Mouse (Mus musculus) MEL (cell line): ENCODE data around the gene Arsj. TPM values are rescaled to one million over a fixed set of nuclear protein-coding genes. Genes with fewer than 3 reads are reported as not detected.

ENCODE experiments used
- DNase-seq: peaks from one replicate; pipeline ENCODE4 v3.0.0; 2011; ENCODE audit warnings: low read depth, low spot score
- H3K27ac ChIP-seq: 2 replicates; pipeline ENCODE4 v1.5.1; 2012; ENCODE audit warnings: low read depth, mild to moderate bottlenecking, control low read depth, low read length, moderate library complexity; ENCODE audit not compliant: control insufficient read depth
- H3K27me3 ChIP-seq, 2 experiments: fragments of 150-350 bp in 1 of 2; sonication (generic) in 1 of 2; 2 replicates each; pipeline ENCODE4 v1.6.1; 2012; ENCODE audit warnings: low read length in 2 of 2, mild to moderate bottlenecking in 2 of 2, improper control_type of control experiment in 1 of 2, moderate library complexity in 1 of 2; ENCODE audit not compliant: insufficient read depth in 2 of 2, control insufficient read depth in 1 of 2
- H3K36me3 ChIP-seq, 2 experiments: 2 replicates each; pipeline ENCODE4 v1.6.1; 2012 to 2014; ENCODE audit warnings: low read length in 2 of 2, improper control_type of control experiment in 1 of 2, inconsistent platforms in 1 of 2, mild to moderate bottlenecking in 1 of 2; ENCODE audit not compliant: insufficient read depth in 2 of 2, control insufficient read depth in 1 of 2
- H3K4me1 ChIP-seq, 2 experiments: fragments of 150-350 bp in 1 of 2; sonication (generic) in 1 of 2; 2 replicates each; pipeline ENCODE4 v1.6.1; 2012; ENCODE audit warnings: low read length in 2 of 2, improper control_type of control experiment in 1 of 2, mild to moderate bottlenecking in 1 of 2; ENCODE audit not compliant: insufficient read depth in 2 of 2, control insufficient read depth in 1 of 2
- H3K4me3 ChIP-seq, 2 experiments: fragments of 150-350 bp in 1 of 2; sonication (generic) in 1 of 2; 2 replicates each; pipeline ENCODE4 v1.5.1; 2012; ENCODE audit warnings: low read depth in 2 of 2, low read length in 2 of 2, mild to moderate bottlenecking in 2 of 2, moderate library complexity in 2 of 2, control low read depth in 1 of 2, improper control_type of control experiment in 1 of 2; ENCODE audit not compliant: control insufficient read depth in 1 of 2, insufficient read depth in 1 of 2
- H3K79me2 ChIP-seq: 2 replicates; pipeline ENCODE4 v1.6.1; 2012; ENCODE audit warnings: mild to moderate bottlenecking, low read length, moderate library complexity; ENCODE audit not compliant: control insufficient read depth, poor library complexity, insufficient read depth
- H3K9ac ChIP-seq: 2 replicates; pipeline ENCODE4 v1.6.1; 2012; ENCODE audit warnings: low read depth, mild to moderate bottlenecking, control low read depth, low read length, moderate library complexity; ENCODE audit not compliant: control insufficient read depth, poor library complexity, severe bottlenecking
- H3K9me3 ChIP-seq: fragments of 150-350 bp; sonication (generic); replicated peaks from 2 replicates; pipeline ENCODE4 v1.6.1; 2012; ENCODE audit warnings: mild to moderate bottlenecking, low read length, improper control_type of control experiment, moderate library complexity; ENCODE audit not compliant: insufficient read depth
- BHLHE40 ChIP-seq: IDR thresholded peaks from 2 replicates; pipeline ENCODE4 v1.6.1; 2012; ENCODE audit warnings: low read depth, mild to moderate bottlenecking, inconsistent platforms, low read length, improper control_type of control experiment, borderline replicate concordance
- CHD1 ChIP-seq: IDR thresholded peaks from 2 replicates; pipeline ENCODE4 v1.6.1; 2012; ENCODE audit warnings: low read depth, mild to moderate bottlenecking, inconsistent platforms, low read length, improper control_type of control experiment
- CTCF ChIP-seq, 3 experiments: IDR thresholded peaks in 2 of 3; conservative IDR thresholded peaks in 1 of 3; 2 replicates each; pipeline ENCODE4 v1.5.1; 2011 to 2012; ENCODE audit warnings: low read length in 3 of 3, low read depth in 2 of 3, mild to moderate bottlenecking in 2 of 3, improper control_type of control experiment in 1 of 3, inconsistent platforms in 1 of 3, mixed read lengths in 1 of 3, moderate library complexity in 1 of 3; ENCODE audit not compliant: control insufficient read depth in 1 of 3, insufficient read depth in 1 of 3, poor library complexity in 1 of 3, severe bottlenecking in 1 of 3
- E2F4 ChIP-seq: IDR thresholded peaks from 2 replicates; pipeline ENCODE4 v1.6.1; 2011; ENCODE audit warnings: low read depth, low read length, improper control_type of control experiment, borderline replicate concordance
- ETS1 ChIP-seq: IDR thresholded peaks from 2 replicates; pipeline ENCODE4 v1.6.1; 2012; ENCODE audit warnings: low read depth, mild to moderate bottlenecking, inconsistent platforms, low read length, improper control_type of control experiment, moderate library complexity
- GABPA ChIP-seq: IDR thresholded peaks from 2 replicates; pipeline ENCODE4 v1.6.1; 2012; ENCODE audit warnings: low read depth, mild to moderate bottlenecking, inconsistent platforms, low read length, improper control_type of control experiment, moderate library complexity
- GATA1 ChIP-seq: IDR thresholded peaks from 2 replicates; pipeline ENCODE4 v1.6.1; 2011; ENCODE audit warnings: low read depth, low read length, improper control_type of control experiment
- HCFC1 ChIP-seq: IDR thresholded peaks from 2 replicates; pipeline ENCODE4 v1.6.1; 2012; ENCODE audit warnings: low read depth, mild to moderate bottlenecking, inconsistent platforms, low read length, improper control_type of control experiment, moderate library complexity
- KAT2A ChIP-seq: conservative IDR thresholded peaks from 2 replicates; pipeline ENCODE4 v1.6.1; 2012; ENCODE audit warnings: low read depth, low read length, improper control_type of control experiment, inconsistent platforms
- MAFK ChIP-seq: IDR thresholded peaks from 2 replicates; pipeline ENCODE4 v1.6.1; 2011; ENCODE audit warnings: low read depth, mild to moderate bottlenecking, low read length, improper control_type of control experiment, borderline replicate concordance
- MAZ ChIP-seq: IDR thresholded peaks from 2 replicates; pipeline ENCODE4 v1.6.1; 2012; ENCODE audit warnings: low read depth, mild to moderate bottlenecking, inconsistent platforms, low read length, improper control_type of control experiment
- MEF2A ChIP-seq: IDR thresholded peaks from 2 replicates; pipeline ENCODE4 v1.6.1; 2014; ENCODE audit warnings: low read depth, mild to moderate bottlenecking, inconsistent platforms, low read length, improper control_type of control experiment; ENCODE audit not compliant: poor library complexity, insufficient replicate concordance, severe bottlenecking; ENCODE audit errors: extremely low read depth
- MXI1 ChIP-seq: IDR thresholded peaks from 2 replicates; pipeline ENCODE4 v1.6.1; 2011; ENCODE audit warnings: mild to moderate bottlenecking, low read depth, low read length, improper control_type of control experiment
- MYC ChIP-seq: IDR thresholded peaks from 2 replicates; pipeline ENCODE4 v1.6.1; 2011; ENCODE audit warnings: low read depth, mild to moderate bottlenecking, low read length, improper control_type of control experiment, moderate library complexity
- NELFE ChIP-seq: IDR thresholded peaks from 2 replicates; pipeline ENCODE4 v1.6.1; 2011; ENCODE audit warnings: low read depth, low read length, improper control_type of control experiment
- NRF1 ChIP-seq: IDR thresholded peaks from 2 replicates; pipeline ENCODE4 v1.6.1; 2014; ENCODE audit warnings: low read depth, mild to moderate bottlenecking, inconsistent platforms, low read length, improper control_type of control experiment, moderate library complexity; ENCODE audit not compliant: poor library complexity, insufficient read depth, severe bottlenecking
- POLR2A ChIP-seq, 2 experiments: IDR thresholded peaks; 2 replicates each; pipeline ENCODE4 v1.6.1; 2011 to 2012; ENCODE audit warnings: low read length in 2 of 2, mild to moderate bottlenecking in 2 of 2, control low read depth in 1 of 2, improper control_type of control experiment in 1 of 2, low read depth in 1 of 2, moderate library complexity in 1 of 2; ENCODE audit not compliant: control insufficient read depth in 1 of 2, insufficient read depth in 1 of 2, poor library complexity in 1 of 2
- POLR2AphosphoS5 ChIP-seq: IDR thresholded peaks from 2 replicates; pipeline ENCODE4 v1.6.1; 2012; ENCODE audit warnings: low read depth, borderline replicate concordance, mild to moderate bottlenecking, inconsistent platforms, low read length, moderate library complexity, mixed read lengths
- RAD21 ChIP-seq: IDR thresholded peaks from 2 replicates; pipeline ENCODE4 v1.6.1; 2011; ENCODE audit warnings: mild to moderate bottlenecking, low read depth, low read length, improper control_type of control experiment
- RCOR1 ChIP-seq: IDR thresholded peaks from 2 replicates; pipeline ENCODE4 v1.6.1; 2012; ENCODE audit warnings: low read depth, mild to moderate bottlenecking, inconsistent platforms, low read length, improper control_type of control experiment
- SIN3A ChIP-seq: IDR thresholded peaks from 2 replicates; pipeline ENCODE4 v1.6.1; 2012; ENCODE audit warnings: low read length, improper control_type of control experiment, inconsistent platforms
- TAL1 ChIP-seq: IDR thresholded peaks from 2 replicates; pipeline ENCODE4 v1.6.1; 2012; ENCODE audit warnings: mild to moderate bottlenecking, inconsistent platforms, low read length, moderate library complexity, mixed read lengths
- TBP ChIP-seq: IDR thresholded peaks from 2 replicates; pipeline ENCODE4 v1.8.0; 2011; ENCODE audit warnings: low read depth, low read length, improper control_type of control experiment
- UBTF ChIP-seq: IDR thresholded peaks from 2 replicates; pipeline ENCODE4 v1.6.1; 2012; ENCODE audit warnings: low read depth, mild to moderate bottlenecking, inconsistent platforms, low read length, improper control_type of control experiment, moderate library complexity, borderline replicate concordance; ENCODE audit not compliant: insufficient read depth
- USF1 ChIP-seq: IDR thresholded peaks from 2 replicates; pipeline ENCODE4 v1.6.1; 2014; ENCODE audit warnings: low read depth, mild to moderate bottlenecking, inconsistent platforms, low read length, improper control_type of control experiment, moderate library complexity
- ZMIZ1 ChIP-seq: IDR thresholded peaks from 2 replicates; pipeline ENCODE4 v1.6.1; 2012; ENCODE audit warnings: low read depth, mild to moderate bottlenecking, inconsistent platforms, low read length, improper control_type of control experiment, moderate library complexity
- ZNF384 ChIP-seq: IDR thresholded peaks from 2 replicates; pipeline ENCODE4 v1.6.1; 2012; ENCODE audit warnings: low read depth, mild to moderate bottlenecking, inconsistent platforms, low read length, improper control_type of control experiment
- polyA plus RNA-seq, 2 experiments: library from polyadenylated mRNA; stranded (reverse) in 1 of 2; unstranded in 1 of 2; fragments of >175 nt in 1 of 2; fragments of >200 nt in 1 of 2; gene quantifications; 2 replicates each; pipeline versions ENCODE4 v1.2.1 to v1.2.4; 2012; ENCODE audit warnings: low replicate concordance in 2 of 2, low read depth in 1 of 2; ENCODE audit not compliant: insufficient read length in 2 of 2, insufficient read depth in 1 of 2, missing spikeins in 1 of 2
- total RNA-seq: library from RNA; depleted of rRNA; stranded (reverse); fragments of 300-350 nt; gene quantifications from 2 replicates; pipeline ENCODE4 v1.2.3, GENCODE M21; 2012

Arsj gene
- total and polyA plus RNA-seq, 3 experiments, result not detected

DNA sequence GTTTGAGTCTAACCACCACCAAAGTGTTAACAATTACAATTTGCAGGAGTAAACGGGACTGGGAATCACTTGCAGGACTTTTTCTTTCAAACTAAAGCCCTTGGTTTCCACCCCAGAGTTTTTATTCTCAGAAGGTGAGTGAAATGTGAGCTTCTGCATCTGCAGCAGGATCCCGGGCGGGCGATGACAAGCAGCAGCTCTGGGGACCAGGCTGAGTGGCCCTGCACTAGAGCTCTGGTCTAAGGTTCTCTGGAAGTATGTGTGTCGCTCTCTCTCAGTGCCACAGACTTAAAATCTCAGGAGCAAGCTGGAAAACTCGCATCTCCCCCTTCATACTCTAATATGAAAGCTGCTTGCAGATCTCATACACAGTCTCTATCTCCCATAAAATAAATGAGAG is 15.8 kb downstream of the Arsj start:
- Histone ChIP-seq H3K27me3 (no peaks in the 10 kb centered on the region), H3K9ac (no peak overlapping the region), H3K9me3 (no peaks in the 10 kb centered on the region), H3K36me3 (no peaks in the 10 kb centered on the region), H3K4me1 (no peaks in the 10 kb centered on the region), H3K27ac (no peak overlapping the region), H3K4me3 (no peak overlapping the region), H3K79me2 (no peaks in the 10 kb centered on the region)
- DNase-seq, result no peak
- TF ChIP-seq MEF2A (no peak), UBTF (no peak), KAT2A (no peak), E2F4 (no peak), GABPA (no peak), CTCF (IDR thresholded peaks at IDR 0.05 in 2 of 3, conservative IDR thresholded peaks at IDR 0.05 in 1 of 3; ENCODE audit: control insufficient read depth in 1 of 3, insufficient read depth in 1 of 3, low read depth in 2 of 3, low read length in 3 of 3, poor library complexity in 1 of 3, severe bottlenecking in 1 of 3) (no peak), GATA1 (no peak), NELFE (no peak), POLR2A (IDR thresholded peaks at IDR 0.05; ENCODE audit: control insufficient read depth in 1 of 2, insufficient read depth in 1 of 2, low read depth in 1 of 2, low read length in 2 of 2, poor library complexity in 1 of 2) (no peak), NRF1 (no peak), MAZ (no peak), HCFC1 (no peak), RCOR1 (no peak), MYC (no peak), USF1 (no peak), SIN3A (no peak), MXI1 (no peak), ETS1 (no peak), POLR2AphosphoS5 (no peak), ZMIZ1 (no peak)

DNA sequence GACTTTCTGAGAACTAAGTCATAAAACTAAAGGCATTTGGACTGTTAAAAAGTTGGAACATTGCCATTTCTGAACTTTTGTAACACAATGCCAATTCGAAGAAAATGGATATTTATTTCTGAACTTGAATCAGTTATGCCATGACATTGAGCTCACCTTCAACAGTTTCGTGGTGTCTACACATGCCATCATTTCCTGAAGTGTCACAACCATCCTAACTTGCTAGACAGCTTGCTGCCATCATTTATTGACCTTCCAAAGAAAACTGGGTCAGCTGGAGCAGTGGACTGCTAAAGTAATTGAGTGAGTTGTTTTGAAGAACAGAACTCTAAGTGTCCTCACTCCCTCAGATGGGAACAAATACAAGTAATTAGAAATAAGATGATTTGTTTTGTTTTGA is 16.2 kb downstream of the Arsj start:
- Histone ChIP-seq H3K4me3 (no peak overlapping the region), H3K27me3 (no peaks in the 10 kb centered on the region), H3K9ac (no peak overlapping the region), H3K79me2 (no peaks in the 10 kb centered on the region), H3K27ac (no peak overlapping the region), H3K36me3 (no peaks in the 10 kb centered on the region), H3K9me3 (no peaks in the 10 kb centered on the region), H3K4me1 (no peaks in the 10 kb centered on the region)
- no peak for TF ChIP-seq CHD1
- no peak for TF ChIP-seq RAD21
- TF ChIP-seq HCFC1, result no peak
- no peak for TF ChIP-seq BHLHE40
- TF ChIP-seq POLR2AphosphoS5, result no peak
- no peak for TF ChIP-seq TBP
- TF ChIP-seq ZNF384, result no peak
- no peak for TF ChIP-seq TAL1
- TF ChIP-seq MAFK, result no peak
- no peak for TF ChIP-seq RCOR1
- no peak for TF ChIP-seq SIN3A
- TF ChIP-seq NELFE, result no peak
- DNase-seq, result no peak
